Mouse (Mus musculus): ENCODE data around the gene Gsn. TPM values are rescaled to one million over a fixed set of nuclear protein-coding genes. Genes with fewer than 3 reads are reported as not detected.

The Gsn gene
- total and polyA plus RNA-seq, 3 experiments = 24.2 to 54.2 (median 42.9) TPM

DNA sequence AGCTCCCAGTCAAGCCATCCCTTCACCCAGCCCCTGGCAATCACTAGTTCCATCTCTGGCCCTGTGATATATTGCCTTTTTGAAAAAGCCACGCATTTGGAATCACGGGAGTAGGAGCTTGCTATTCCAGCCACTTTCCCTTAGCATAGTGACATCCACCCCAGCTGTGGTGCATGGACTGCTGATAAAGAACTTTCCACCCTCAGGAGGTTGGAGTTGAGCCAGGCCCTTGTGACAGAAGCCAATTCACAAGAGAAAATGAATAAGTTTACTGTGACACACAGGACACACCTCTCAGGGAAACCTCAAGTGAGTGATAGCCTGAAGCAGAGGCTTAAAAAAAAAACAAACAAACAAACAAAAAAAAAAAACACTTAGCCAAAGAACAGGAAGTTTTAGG, 24.3 kb upstream of the Gsn start:
- Histone ChIP-seq H3K4me3 (replicated peaks in 1 of 3; ENCODE audit: low read depth in 2 of 3, low read length in 2 of 3, poor library complexity in 1 of 3) (no peak overlapping the region), H3K79me2 (replicated peaks; ENCODE audit: control insufficient read depth, extremely low read depth, insufficient read depth, poor library complexity, severe bottlenecking) (no peaks in the 10 kb centered on the region), H3K4me2 (ENCODE audit: insufficient read depth, low read depth, poor library complexity, severe bottlenecking) (peak overlapping the region; percentile 90; the same call in 1 of the 2 replicates), H3K9ac (ENCODE audit: insufficient read depth, low read depth) (no peak overlapping the region), H3K9me3 (replicated peaks; ENCODE audit: low read length) (no peaks in the 10 kb centered on the region), H3K27ac (ENCODE audit: insufficient read depth, low read depth) (no peak overlapping the region), H3K36me3 (replicated peaks in 1 of 2; ENCODE audit: control insufficient read depth in 1 of 2, insufficient read depth in 1 of 2, low read length in 1 of 2) (no peaks in the 10 kb centered on the region), H3K27me3 (replicated peaks) (no peaks in the 10 kb centered on the region), H3K4me1 (ENCODE audit: control insufficient read depth in 1 of 2, insufficient read depth in 2 of 2) (peaks cover 17 to 51% of the 10 kb centered on the region in 2 experiments)
- TF ChIP-seq JUND (conservative IDR thresholded peaks at IDR 0.05; ENCODE audit: low read depth, low read length) (no peak), CTCF (conservative IDR thresholded peaks at IDR 0.05 in 1 of 2, IDR thresholded peaks at IDR 0.05 in 1 of 2; ENCODE audit: low read depth in 2 of 2, low read length in 2 of 2) (no peak), RAD21 (IDR thresholded peaks at IDR 0.05; ENCODE audit: low read depth, low read length) (no peak), SIN3A (IDR thresholded peaks at IDR 0.05; ENCODE audit: low read length) (no peak), POLR2A (IDR thresholded peaks at IDR 0.05; ENCODE audit: low read depth, low read length) (no peak), POLR2AphosphoS2 (IDR thresholded peaks at IDR 0.05; ENCODE audit: low read depth, low read length) (no peak), USF1 (IDR thresholded peaks at IDR 0.05; ENCODE audit: low read depth, low read length) (no peak), KAT2A (IDR thresholded peaks at IDR 0.05; ENCODE audit: insufficient replicate concordance, low read length) (no peak)
- dilution Hi-C loops (cut with MboI; ENCODE audit: extremely low pct_ligation_motif_present, extremely low pct_unique_long_range_greater_than_20kb, low sequenced_read_pairs) = no loop called here
- in situ Hi-C loops (cut with MboI; ENCODE audit: low pct_ligation_motif_present, low pct_unique_long_range_greater_than_20kb, low sequenced_read_pairs) = no loop called here
- no peak for DNase-seq (ENCODE audit: extremely low read depth)

DNA sequence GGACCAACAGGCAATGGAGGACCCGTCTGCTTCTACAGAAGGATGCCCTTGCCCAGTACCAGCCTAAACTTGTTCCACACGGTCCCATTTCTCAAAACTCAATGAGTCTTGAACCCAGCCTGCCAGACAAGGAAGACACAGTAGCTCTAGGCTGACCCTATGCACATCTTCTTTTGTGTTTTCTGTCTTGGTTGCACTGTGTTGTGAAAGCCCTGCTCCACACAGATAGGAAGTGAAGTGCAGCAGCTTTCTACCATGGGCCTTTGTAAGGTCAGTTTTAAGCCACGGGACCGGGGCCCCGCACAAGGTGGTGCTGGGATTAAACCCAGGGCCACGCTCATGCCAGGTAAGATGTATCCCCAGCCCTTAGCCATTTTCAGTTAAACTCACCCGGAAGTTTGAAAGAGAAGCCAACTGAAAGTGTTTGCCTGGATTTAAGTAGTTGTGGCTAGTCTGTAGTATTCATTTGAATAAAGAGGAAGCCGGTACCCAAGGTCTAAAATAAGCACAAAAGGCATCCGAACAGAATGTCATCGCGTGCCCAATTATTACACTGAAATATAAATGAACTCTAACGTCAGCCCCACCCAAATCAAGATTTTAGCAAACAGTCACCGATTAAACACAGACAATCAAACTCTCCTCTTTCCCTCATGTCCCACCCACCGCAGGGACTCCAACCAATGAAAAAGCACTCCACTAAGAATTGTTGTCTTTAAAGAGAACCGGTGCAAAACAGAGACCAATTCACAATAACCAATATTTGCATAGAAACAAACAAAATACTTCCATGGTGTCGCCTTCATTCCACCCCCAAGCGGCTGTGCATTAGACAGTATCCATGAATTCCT, 23.4 kb upstream of the Gsn start:
- H3K36me3 ChIP-seq (replicated peaks in 1 of 2; ENCODE audit: control insufficient read depth in 1 of 2, insufficient read depth in 1 of 2, low read length in 1 of 2) = no peaks in the 10 kb centered on the region
- no peaks in the 10 kb centered on the region for H3K79me2 ChIP-seq (replicated peaks; ENCODE audit: control insufficient read depth, extremely low read depth, insufficient read depth, poor library complexity, severe bottlenecking)
- peaks cover 17 to 46% of the 10 kb centered on the region in 2 experiments for H3K4me1 ChIP-seq (ENCODE audit: control insufficient read depth in 1 of 2, insufficient read depth in 2 of 2)
- no peak overlapping the region for H3K27ac ChIP-seq (ENCODE audit: insufficient read depth, low read depth)
- dilution Hi-C loops (cut with MboI; ENCODE audit: extremely low pct_ligation_motif_present, extremely low pct_unique_long_range_greater_than_20kb, low sequenced_read_pairs) (no loop called here), in situ Hi-C loops (cut with MboI; ENCODE audit: low pct_ligation_motif_present, low pct_unique_long_range_greater_than_20kb, low sequenced_read_pairs) (no loop called here)
- peak overlapping the region; percentile 2 to 39 (median 4) for H3K4me3 ChIP-seq (replicated peaks in 1 of 3; ENCODE audit: low read depth in 2 of 3, low read length in 2 of 3, poor library complexity in 1 of 3)
- peak overlapping the region; percentile 49; the same call in 1 of the 2 replicates for H3K9ac ChIP-seq (ENCODE audit: insufficient read depth, low read depth)
- H3K27me3 ChIP-seq (replicated peaks) = no peaks in the 10 kb centered on the region
- DNase-seq (ENCODE audit: extremely low read depth) = no peak
- TF ChIP-seq MEF2A (IDR thresholded peaks at IDR 0.05; ENCODE audit: borderline replicate concordance, low read depth, low read length) (peak; percentile 63; the same call in 1 of the 2 replicates), TBP (conservative IDR thresholded peaks at IDR 0.05; ENCODE audit: low read depth, low read length) (peak; percentile 68; the same call in 1 of the 2 replicates), CTCF (conservative IDR thresholded peaks at IDR 0.05 in 1 of 2, IDR thresholded peaks at IDR 0.05 in 1 of 2; ENCODE audit: low read depth in 2 of 2, low read length in 2 of 2) (no peak), RAD21 (IDR thresholded peaks at IDR 0.05; ENCODE audit: low read depth, low read length) (no peak), MAX (IDR thresholded peaks at IDR 0.05; ENCODE audit: low read length) (no peak), SMC3 (IDR thresholded peaks at IDR 0.05; ENCODE audit: low read depth, low read length) (no peak), NELFE (IDR thresholded peaks at IDR 0.05; ENCODE audit: low read depth, low read length) (0 out of 2 replicates have a peak, but pooled peaks have one; percentile 3), EP300 (IDR thresholded peaks at IDR 0.05; ENCODE audit: low read length) (no peak), ELF1 (IDR thresholded peaks at IDR 0.05; ENCODE audit: low read depth, low read length) (peak; percentile 65), JUN (IDR thresholded peaks at IDR 0.05; ENCODE audit: insufficient read depth, low read depth, low read length) (no peak), UBTF (IDR thresholded peaks at IDR 0.05; ENCODE audit: low read depth, low read length) (no peak), JUND (conservative IDR thresholded peaks at IDR 0.05; ENCODE audit: low read depth, low read length) (no peak), GABPA (IDR thresholded peaks at IDR 0.05; ENCODE audit: insufficient replicate concordance, low read depth, low read length) (no peak), IRF4 (IDR thresholded peaks at IDR 0.05; ENCODE audit: low read depth, low read length) (no peak), ZC3H11A (IDR thresholded peaks at IDR 0.05; ENCODE audit: low read depth, low read length) (no peak), PAX5 (IDR thresholded peaks at IDR 0.05; ENCODE audit: low read length) (no peak), RCOR1 (conservative IDR thresholded peaks at IDR 0.05; ENCODE audit: low read depth, low read length) (no peak), ZNF384 (IDR thresholded peaks at IDR 0.05; ENCODE audit: low read depth, low read length) (no peak), BHLHE40 (IDR thresholded peaks at IDR 0.05; ENCODE audit: low read depth, low read length) (peak; percentile 61), KAT2A (IDR thresholded peaks at IDR 0.05; ENCODE audit: insufficient replicate concordance, low read length) (no peak), POLR2A (IDR thresholded peaks at IDR 0.05; ENCODE audit: low read depth, low read length) (0 out of 2 replicates have a peak, but pooled peaks have one; percentile 34)
- peak overlapping the region; percentile 90 for H3K4me2 ChIP-seq (ENCODE audit: insufficient read depth, low read depth, poor library complexity, severe bottlenecking)
- no peaks in the 10 kb centered on the region for H3K9me3 ChIP-seq (replicated peaks; ENCODE audit: low read length)
